Mouse (Mus musculus): ENCODE data around the gene Rad17.

Rad17 gene

GRCm38 (mm10) chr13:100570713-100571112, 80.1 kb downstream of the Rad17 start:
- DNase-seq (ENCODE audit: low read depth, low spot score) = no peak

- DNase-seq (ENCODE audit: low read depth, low spot score) = no peak
Observed at GRCm38 (mm10) chr13:100568359-100568758, 82.5 kb downstream of the Rad17 start.

Data from telencephalon, adult 2 months (tissue).